Mouse (Mus musculus) midbrain, embryonic 15.5 days (tissue): Measurements from ENCODE around the gene 3830403N18Rik. TPM values are rescaled to one million over a fixed set of nuclear protein-coding genes. Genes with fewer than 3 reads are reported as not detected.
"Not testable (repeated sequence)": the region's sequence is repeated elsewhere in the genome, so short reads cannot be mapped to it uniquely, and the experiment has no call there.

ENCODE experiments used
- ATAC-seq: fragments of 200-750 bp; cut with Nextera tagmentation; replicated peaks from 2 replicates; pipeline ENCODE4 v1.8.0; 2017; ENCODE audit warnings: moderate TSS enrichment
- H3K27ac ChIP-seq: fragments of 300-500 bp; sonication (generic); 2 replicates; pipeline ENCODE4 v1.5.1; 2015; ENCODE audit warnings: mild to moderate bottlenecking, inconsistent platforms
- H3K27me3 ChIP-seq: fragments of 300-500 bp; sonication (generic); replicated peaks from 2 replicates; pipeline ENCODE4 v1.6.1; 2015; ENCODE audit warnings: inconsistent platforms
- H3K36me3 ChIP-seq: fragments of 300-500 bp; sonication (generic); replicated peaks from 2 replicates; pipeline ENCODE4 v1.6.1; 2015; ENCODE audit warnings: inconsistent platforms
- H3K4me1 ChIP-seq: fragments of 300-500 bp; sonication (generic); 2 replicates; pipeline ENCODE4 v1.6.1; 2015; ENCODE audit warnings: inconsistent platforms
- H3K4me2 ChIP-seq: fragments of 300-500 bp; sonication (generic); 2 replicates; pipeline ENCODE4 v1.6.1; 2015; ENCODE audit warnings: inconsistent platforms, mild to moderate bottlenecking, moderate library complexity
- H3K4me3 ChIP-seq: fragments of 300-500 bp; sonication (generic); 2 replicates; pipeline ENCODE4 v1.5.1; 2015; ENCODE audit warnings: mild to moderate bottlenecking, inconsistent platforms
- H3K9ac ChIP-seq: fragments of 300-500 bp; sonication (generic); 2 replicates; pipeline ENCODE4 v1.6.1; 2015; ENCODE audit warnings: mild to moderate bottlenecking, inconsistent platforms
- H3K9me3 ChIP-seq: fragments of 300-500 bp; sonication (generic); 2 replicates; pipeline ENCODE4 v1.6.1; 2016; ENCODE audit warnings: inconsistent platforms
- WGBS: fragments of 180-500 bp; shearing (Covaris S2); methylation state at CpG from one replicate; pipeline ENCODE4 v1.1.7; 2015; ENCODE audit warnings: mixed read lengths; 5-methylcytosine and 5-hydroxymethylcytosine counted together
- polyA plus RNA-seq: library from polyadenylated mRNA; unstranded; fragments of >200 nt; fragmentation: Nextera tagmentation; extraction: Ambion mirVana; gene quantifications from 2 replicates; pipeline ENCODE4 v1.2.1, GENCODE M21; 2015

3830403N18Rik gene
- 0.66 and 0.69 TPM in 2 replicates for polyA plus RNA-seq

GRCm38 (mm10) chrX:56136336-56136909 lies at the start of gene 3830403N18Rik:
Gene 3830403N18Rik, plus strand, starts transcription at chrX:56136572.
- ATAC-seq, H3K4me1 ChIP-seq, H3K27me3 ChIP-seq, H3K9me3 ChIP-seq, H3K27ac ChIP-seq, H3K36me3 ChIP-seq, H3K4me3 ChIP-seq, H3K4me2 ChIP-seq, H3K9ac ChIP-seq: not testable (repeated sequence)
- WGBS, result 92% methylated on average over 15 of the region's 15 CpGs

GRCm38 (mm10) chrX:56151396-56151795 lies 15.0 kb downstream of the 3830403N18Rik start:
- 89% methylated on average over 2 of the region's 2 CpGs for WGBS
- peak; percentile 96 for ATAC-seq
- no peak overlapping the region for H3K4me2 ChIP-seq

GRCm38 (mm10) chrX:56186449-56186848 lies 50.1 kb downstream of the 3830403N18Rik start:
- not testable (repeated sequence) for ATAC-seq, H3K27ac ChIP-seq, H3K9me3 ChIP-seq, H3K4me2 ChIP-seq, H3K4me1 ChIP-seq, H3K4me3 ChIP-seq, H3K9ac ChIP-seq, H3K27me3 ChIP-seq, H3K36me3 ChIP-seq
- WGBS, result no CpG with 5 or more reads among the region's 1 CpGs

More at GRCm38 (mm10) chrX:56151396-56151795, 15.0 kb downstream of the 3830403N18Rik start:
- H3K4me3 ChIP-seq, result no peak overlapping the region
- H3K27ac ChIP-seq, result no peak overlapping the region
- no peaks in the 10 kb centered on the region for H3K36me3 ChIP-seq
- H3K9ac ChIP-seq, result no peak overlapping the region
- H3K27me3 ChIP-seq, result no peaks in the 10 kb centered on the region
- no peaks in the 10 kb centered on the region for H3K4me1 ChIP-seq
- no peaks in the 10 kb centered on the region for H3K9me3 ChIP-seq

Other genes starting within 250 kb of the 3830403N18Rik start
- gene Gm773, start 76.3 kb downstream of the 3830403N18Rik start, polyA plus RNA-seq, result not detected in 2 replicates
- 6.0 and 6.1 TPM in 2 replicates for gene Zfp449, start 209.8 kb downstream of the 3830403N18Rik start, polyA plus RNA-seq
- 41.0 and 43.5 TPM in 2 replicates for gene Smim10l2a, start 238.0 kb downstream of the 3830403N18Rik start, polyA plus RNA-seq